10 mouse cellular contexts compared by ENCODE assay signal in the genomic region with DNA sequence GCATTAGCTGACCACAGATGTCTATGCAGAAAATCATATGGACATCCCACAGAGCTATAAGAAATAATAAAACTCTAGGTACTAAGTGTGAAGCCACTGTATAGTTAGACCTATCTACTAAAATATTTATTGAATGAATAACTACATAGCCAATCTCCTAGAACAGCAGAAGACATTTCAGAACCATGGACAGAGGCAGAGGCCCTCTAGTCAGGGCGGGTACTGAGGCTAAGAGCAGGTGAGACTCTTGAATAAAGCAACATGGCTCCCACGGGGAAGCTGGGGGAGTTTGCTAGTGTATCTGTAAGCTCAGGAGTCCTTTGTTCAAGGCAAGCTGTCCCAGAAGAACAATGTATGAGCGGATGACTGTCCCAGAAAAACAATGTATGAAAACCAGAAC.
DNase-seq lines count a peak whose midpoint lies in the region; TF ChIP-seq lines count a peak whose summit lies in the region.
"Had no signal": no experiment of that assay in that cellular context is flagged by ENCODE, and none has a peak within 500 bp of the region (broad histone marks: within the 10 kb centered on the region; RNA-seq: fewer than 3 reads in every experiment).

No protein-coding gene starts in this region.

- TF ChIP-seq EP300 in MEL (IDR thresholded peaks at IDR 0.05; ENCODE audit: low read depth in 1 of 2, low read length in 2 of 2), result no peak
- no peak for TF ChIP-seq EP300 in heart, adult 2 months (IDR thresholded peaks at IDR 0.05; ENCODE audit: insufficient read depth, low read depth, low read length)

- no peaks in the 10 kb centered on the region for H3K9me3 ChIP-seq in MEL (replicated peaks; ENCODE audit: insufficient read depth, low read length)
- H3K9me3 ChIP-seq in heart, embryonic 10.5 days, result no peaks in the 10 kb centered on the region
- H3K9me3 ChIP-seq: forebrain, embryonic 12.5 days; midbrain, embryonic 12.5 days had no signal

- no peak for TF ChIP-seq RAD21 in MEL (IDR thresholded peaks at IDR 0.05; ENCODE audit: low read depth, low read length)

- H3K27ac ChIP-seq in MEL (ENCODE audit: control insufficient read depth, low read depth, low read length), result no peak overlapping the region
- no peak overlapping the region for H3K27ac ChIP-seq in heart, embryonic 10.5 days
- no peak overlapping the region for H3K27ac ChIP-seq in heart, adult 2 months
- H3K27ac ChIP-seq: forebrain, embryonic 12.5 days; midbrain, embryonic 12.5 days had no signal

- TF ChIP-seq POLR2A in MEL (IDR thresholded peaks at IDR 0.05; ENCODE audit: control insufficient read depth in 1 of 2, insufficient read depth in 1 of 2, low read depth in 1 of 2, low read length in 2 of 2, poor library complexity in 1 of 2), result no peak
- no peak for TF ChIP-seq POLR2A in heart, adult 2 months (IDR thresholded peaks at IDR 0.05; ENCODE audit: insufficient read depth, low read depth, low read length)

- no peak for TF ChIP-seq CTCF in MEL (IDR thresholded peaks at IDR 0.05 in 2 of 3, conservative IDR thresholded peaks at IDR 0.05 in 1 of 3; ENCODE audit: control insufficient read depth in 1 of 3, insufficient read depth in 1 of 3, low read depth in 2 of 3, low read length in 3 of 3, poor library complexity in 1 of 3, severe bottlenecking in 1 of 3)
- no peak for TF ChIP-seq CTCF in heart, adult 2 months (IDR thresholded peaks at IDR 0.05)

- no peak overlapping the region for H3K9ac ChIP-seq in MEL (ENCODE audit: control insufficient read depth, low read depth, low read length, poor library complexity, severe bottlenecking)
- H3K9ac ChIP-seq in heart, adult 2 months (ENCODE audit: low read depth, low read length), result no peak overlapping the region
- H3K9ac ChIP-seq: forebrain, embryonic 12.5 days; midbrain, embryonic 12.5 days had no signal

- intact Hi-C loops in left cerebral cortex, postnatal 4 days (cut with DNase I), result no loop called here
- intact Hi-C loops in heart, adult 2 months (cut with DNase I), result no loop called here

- WGBS in heart, embryonic 10.5 days, result 25% methylated on average over 3 of the region's 3 CpGs
- 25% methylated on average over 3 of the region's 3 CpGs for WGBS in heart, adult 2 months

- H3K36me3 ChIP-seq in MEL (ENCODE audit: control insufficient read depth in 1 of 2, insufficient read depth in 2 of 2, low read length in 2 of 2), result no peaks in the 10 kb centered on the region
- no peaks in the 10 kb centered on the region for H3K36me3 ChIP-seq in heart, embryonic 10.5 days
- no peaks in the 10 kb centered on the region for H3K36me3 ChIP-seq in heart, adult 2 months (ENCODE audit: control insufficient read depth, insufficient read depth, low read length)
- H3K36me3 ChIP-seq: forebrain, embryonic 12.5 days; midbrain, embryonic 12.5 days had no signal

- no peak overlapping the region for H3K4me3 ChIP-seq in MEL (ENCODE audit: control insufficient read depth in 1 of 2, insufficient read depth in 1 of 2, low read depth in 2 of 2, low read length in 2 of 2)
- H3K4me3 ChIP-seq in heart, embryonic 10.5 days, result no peak overlapping the region
- no peak overlapping the region for H3K4me3 ChIP-seq in heart, adult 2 months
- H3K4me3 ChIP-seq: forebrain, embryonic 12.5 days; midbrain, embryonic 12.5 days had no signal

- peaks cover 0 to 3% of the 10 kb centered on the region in 2 experiments; a peak in 1 of 4 replicates for H3K27me3 ChIP-seq in MEL (ENCODE audit: control insufficient read depth in 1 of 2, insufficient read depth in 2 of 2, low read length in 2 of 2)
- peaks cover 28% of the 10 kb centered on the region for H3K27me3 ChIP-seq in heart, embryonic 10.5 days (ENCODE audit: insufficient read depth, poor library complexity, severe bottlenecking)
- no peaks in the 10 kb centered on the region; the same call in 1 of the 2 replicates for H3K27me3 ChIP-seq in heart, adult 2 months (ENCODE audit: control insufficient read depth, insufficient read depth, low read length)

- no peaks in the 10 kb centered on the region for H3K4me1 ChIP-seq in MEL (ENCODE audit: control insufficient read depth in 1 of 2, insufficient read depth in 2 of 2, low read length in 2 of 2)
- no peaks in the 10 kb centered on the region for H3K4me1 ChIP-seq in heart, embryonic 10.5 days
- H3K4me1 ChIP-seq in heart, adult 2 months (ENCODE audit: control insufficient read depth, insufficient read depth, low read length), result no peaks in the 10 kb centered on the region

- DNase-seq in kidney, adult 9 months, result peak; percentile 33
- DNase-seq in kidney, adult 11 months, result no peak
- DNase-seq in MEL (ENCODE audit: low read depth, low spot score), result peak; percentile 64
- peak; percentile 38 for DNase-seq in embryo, embryonic 9.5 days (ENCODE audit: extremely low spot score)
- DNase-seq in mesoderm, embryonic 11.5 days (ENCODE audit: low read depth, low spot score), result peak; percentile 80
- DNase-seq in left cerebral cortex, postnatal 4 days, result no peak
- DNase-seq in heart, embryonic 10.5 days (ENCODE audit: low spot score), result no peak
- DNase-seq in heart, adult 2 months, result no peak

- no peaks in the 10 kb centered on the region for H3K79me2 ChIP-seq in MEL (ENCODE audit: control insufficient read depth, insufficient read depth, low read length, poor library complexity)
- H3K79me2 ChIP-seq in heart, adult 2 months (replicated peaks; ENCODE audit: control insufficient read depth, insufficient read depth, low read length), result no peaks in the 10 kb centered on the region

TF ChIP-seq in MEL, 35 proteins besides CTCF, POLR2A, EP300 and RAD21:
- TF ChIP-seq UBTF (IDR thresholded peaks at IDR 0.05; ENCODE audit: borderline replicate concordance, insufficient read depth, low read depth, low read length) (no peak), TCF12 (IDR thresholded peaks at IDR 0.05; ENCODE audit: low read depth, low read length) (no peak), TAL1 (IDR thresholded peaks at IDR 0.05; ENCODE audit: low read length) (no peak), NRF1 (IDR thresholded peaks at IDR 0.05; ENCODE audit: insufficient read depth, low read depth, low read length, poor library complexity, severe bottlenecking) (no peak), TBP (IDR thresholded peaks at IDR 0.05; ENCODE audit: low read depth, low read length) (no peak), ZMIZ1 (IDR thresholded peaks at IDR 0.05; ENCODE audit: low read depth, low read length) (no peak), ZKSCAN1 (IDR thresholded peaks at IDR 0.05; ENCODE audit: low read depth, low read length) (no peak), ELF1 (IDR thresholded peaks at IDR 0.05; ENCODE audit: low read depth, low read length) (no peak), MAX (IDR thresholded peaks at IDR 0.05; ENCODE audit: low read length) (no peak), MYC (IDR thresholded peaks at IDR 0.05; ENCODE audit: low read depth, low read length) (no peak), NELFE (IDR thresholded peaks at IDR 0.05; ENCODE audit: low read depth, low read length) (no peak), ZC3H11A (IDR thresholded peaks at IDR 0.05; ENCODE audit: low read depth, low read length) (no peak)
TF ChIP-seq in MEL: peak in this region for 0.

Comparison
In these comparisons a context has a peak if more than half of its experiments do, and no peak if none do; other contexts are left out.
1. DNase-seq: peak in kidney, adult 9 months (single experiment), MEL (single experiment), embryo, embryonic 9.5 days (single experiment) and mesoderm, embryonic 11.5 days (single experiment); none in kidney, adult 11 months (single experiment), left cerebral cortex, postnatal 4 days (single experiment), heart, embryonic 10.5 days (single experiment) and heart, adult 2 months (0 of 2).